Mouse (Mus musculus) mature B cell (primary cell): ENCODE data around the gene Oca2.

Experiments used
- in situ Hi-C: fragments of 300-500 bp; cut with MboI; formaldehyde crosslinking; loops from 2 replicates; pipeline ENCODE4 v1.14.3; 2019

Gene Oca2

DNA sequence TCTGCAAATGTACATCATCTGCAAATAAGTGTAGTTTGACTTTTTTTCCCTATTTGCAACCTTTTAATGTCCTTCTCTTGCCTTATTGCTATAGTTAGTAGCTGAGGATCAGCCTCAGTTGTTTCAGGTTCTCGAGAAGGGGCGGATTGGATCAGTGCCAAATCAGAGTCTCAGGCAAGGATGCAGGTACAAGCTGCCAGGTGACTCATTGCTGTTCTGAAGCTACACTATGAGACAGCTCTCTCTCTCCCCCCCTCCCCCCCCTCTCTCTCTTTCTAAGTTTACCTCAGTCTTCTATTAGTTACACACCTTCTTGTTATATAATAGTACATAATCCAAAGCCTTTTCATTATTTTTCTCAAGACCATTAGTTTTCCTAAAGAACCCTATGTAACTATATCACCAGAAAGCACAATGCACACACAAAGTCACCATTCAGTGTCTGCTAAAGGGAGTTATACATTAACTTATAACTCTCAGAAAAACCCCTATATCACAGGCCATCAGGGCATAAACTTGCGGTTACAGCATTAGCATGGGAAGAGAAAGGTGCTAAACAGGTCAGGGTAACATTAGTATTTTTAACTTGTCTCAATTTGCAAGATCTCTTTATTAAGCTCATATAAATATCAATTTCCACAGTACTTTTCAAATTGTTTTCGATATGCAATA is 142.3 kb downstream of the Oca2 start:
- in situ Hi-C loops: no loop called here

DNA sequence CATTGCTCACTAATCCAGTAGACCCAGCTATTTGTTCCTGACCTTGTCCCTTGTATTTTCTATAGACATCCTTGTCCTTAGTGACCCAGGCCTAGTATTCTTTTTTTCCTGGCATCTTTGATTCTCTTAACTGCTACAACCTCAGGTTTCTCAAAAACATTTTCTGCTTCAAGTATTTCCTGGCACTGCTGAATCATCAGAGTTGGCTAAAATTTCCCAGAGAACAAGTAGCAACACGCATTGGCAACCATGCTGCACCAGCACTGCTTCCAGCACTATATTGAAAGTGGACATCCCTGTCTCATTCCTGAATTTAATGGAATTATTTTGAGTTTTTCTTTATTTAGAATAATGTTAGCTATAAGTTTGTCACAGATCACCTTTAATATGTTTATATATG is 143.1 kb downstream of the Oca2 start:
- in situ Hi-C loops: no loop called here

DNA sequence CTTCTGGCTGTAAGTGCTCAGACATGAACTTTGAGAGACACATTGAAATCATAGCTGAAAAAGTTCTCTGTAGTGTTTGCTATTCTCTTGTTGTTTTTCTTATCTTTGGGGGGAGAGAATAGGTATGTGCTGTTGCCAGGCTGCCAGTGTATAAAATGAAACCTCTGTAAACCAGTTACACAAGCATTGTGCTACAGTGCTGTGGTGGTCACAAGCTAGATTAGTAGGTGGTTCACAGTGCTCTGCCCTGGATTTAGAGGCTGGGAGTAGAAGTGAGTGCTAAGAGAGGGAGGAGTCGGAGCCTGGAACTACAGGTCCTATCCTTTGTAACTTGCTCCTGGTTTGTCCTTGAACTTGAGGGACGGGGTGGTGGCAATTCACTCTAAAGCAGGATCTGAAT is 148.7 kb downstream of the Oca2 start:
- in situ Hi-C loops: no loop called here

DNA sequence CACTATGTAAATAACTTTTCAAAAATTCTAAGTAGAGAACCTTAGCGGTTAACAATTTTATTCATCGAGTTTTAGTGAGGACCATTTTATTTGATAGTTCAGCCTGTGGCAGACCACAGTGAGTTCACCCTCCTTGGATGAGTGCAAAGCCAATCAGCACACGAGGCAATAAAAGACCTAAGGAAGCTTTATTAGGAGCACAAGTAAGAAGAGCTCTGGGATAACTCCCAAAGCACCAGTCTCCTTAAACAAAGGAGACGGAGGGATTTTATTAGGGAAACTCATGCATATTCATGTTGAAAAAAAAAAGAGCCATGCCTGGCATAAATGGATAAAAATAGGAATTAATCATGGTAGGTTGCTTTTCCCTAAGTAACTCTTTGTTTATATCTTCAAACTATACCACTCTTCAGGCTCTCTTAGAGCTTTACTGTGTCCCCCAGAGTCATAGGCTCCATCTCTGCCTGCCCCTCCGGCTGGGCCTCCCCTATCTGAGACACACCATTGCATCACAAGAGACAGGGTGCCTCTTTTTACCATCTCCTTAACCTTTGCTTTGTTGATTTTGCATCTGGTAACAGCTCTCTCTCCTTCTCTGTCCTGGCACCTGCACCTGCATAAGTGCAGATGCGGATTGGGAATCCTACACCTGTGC is 178.7 kb downstream of the Oca2 start:
- in situ Hi-C loops: no loop called here

DNA sequence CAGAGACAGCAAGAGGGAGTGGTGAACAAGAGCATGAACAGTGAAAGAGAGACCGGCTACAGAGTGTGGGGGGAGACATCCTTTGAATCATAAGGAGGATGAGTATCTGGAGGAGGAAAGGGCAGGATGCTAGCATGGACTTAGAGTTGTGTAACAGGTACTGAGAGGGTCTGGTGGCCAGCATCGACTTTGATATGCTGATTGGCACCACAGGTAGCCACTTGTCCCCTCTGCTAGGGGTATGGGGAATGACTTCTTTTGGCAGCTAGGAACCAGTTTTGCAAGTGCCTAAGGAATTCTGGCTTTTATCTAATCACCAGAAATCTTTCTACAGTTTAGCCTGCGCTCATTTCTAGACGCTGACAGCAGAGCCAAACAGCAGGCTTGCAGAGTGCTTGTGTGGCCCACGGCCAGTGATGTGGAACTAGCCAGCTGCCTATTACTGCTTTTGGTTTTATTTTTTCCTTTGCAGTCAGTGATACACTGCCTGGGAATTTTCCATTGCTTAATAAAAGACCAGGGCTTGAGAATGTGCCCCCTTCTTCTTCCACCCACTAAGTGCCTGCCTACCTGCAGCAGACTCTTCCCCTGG is 179.8 kb downstream of the Oca2 start:
- in situ Hi-C loops: no loop called here

DNA sequence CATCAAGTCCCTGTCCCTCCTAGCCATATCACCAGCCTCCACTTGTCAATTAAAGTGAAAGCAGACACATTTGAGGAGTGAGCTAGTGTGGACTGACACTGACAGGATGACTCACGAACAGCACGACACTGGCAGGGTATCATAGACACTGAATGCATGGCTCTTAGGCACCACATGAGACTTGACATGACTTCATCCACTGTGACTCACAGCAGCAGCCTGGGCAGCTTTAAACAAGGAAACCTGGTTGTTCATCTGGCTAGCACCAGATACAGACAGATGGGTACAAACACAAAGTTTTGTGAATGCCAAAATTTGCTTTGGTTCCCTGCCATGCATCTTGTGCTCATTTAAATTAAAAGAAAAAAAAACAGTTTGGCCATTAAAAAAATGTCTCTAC is 182.4 kb downstream of the Oca2 start:
- in situ Hi-C loops: no loop called here

DNA sequence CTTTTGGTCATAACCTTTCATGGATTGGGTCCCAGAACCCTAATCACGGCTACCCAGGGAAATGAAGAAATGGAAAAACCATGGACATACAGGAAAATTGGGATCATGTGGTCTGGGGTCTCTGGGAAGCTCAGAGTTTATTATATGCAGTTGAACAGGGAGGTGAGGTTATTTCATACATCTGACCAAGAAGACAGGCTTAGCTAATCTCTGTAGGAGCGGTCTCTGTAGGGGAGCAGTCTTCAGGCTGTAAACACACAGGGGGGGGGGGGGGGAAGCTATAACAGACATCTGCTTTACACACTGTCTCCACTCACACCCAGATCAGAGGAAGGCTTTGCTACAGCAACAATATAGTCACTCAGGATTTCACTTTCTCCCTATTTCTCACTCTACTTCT is 184.0 kb downstream of the Oca2 start:
- in situ Hi-C loops: no loop called here

DNA sequence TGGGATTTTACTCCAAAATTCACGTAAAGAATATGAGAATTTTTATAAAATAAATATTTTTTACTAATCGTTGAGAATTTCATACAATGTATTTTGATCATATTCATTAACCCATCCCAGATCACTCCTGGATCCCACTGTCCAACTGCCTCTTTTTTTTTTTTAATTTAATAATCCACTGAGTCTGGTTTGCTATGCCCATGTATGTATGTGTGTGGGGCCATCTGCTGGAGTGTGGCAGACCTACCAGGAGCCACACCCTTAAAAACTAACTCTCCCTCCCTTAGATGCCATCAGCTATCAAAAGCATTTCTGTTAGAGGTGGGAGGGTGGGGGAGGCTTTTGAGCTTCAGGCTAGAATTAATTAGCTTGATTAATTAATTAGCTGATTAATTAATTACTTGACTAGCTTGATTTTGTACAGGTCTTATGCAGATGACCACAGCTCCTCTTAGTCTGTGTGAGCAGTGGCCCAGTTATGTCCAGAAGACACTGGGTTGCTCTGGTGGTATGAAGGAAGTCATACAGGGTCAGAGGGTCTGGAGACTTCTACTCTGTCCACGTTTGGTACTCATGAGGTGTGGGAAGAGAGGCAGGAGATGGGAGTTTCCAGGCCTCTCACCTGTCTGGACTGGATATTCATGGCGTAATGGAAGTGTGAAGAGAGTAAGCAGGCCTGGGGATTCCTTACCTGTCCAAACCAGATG is 221.4 kb downstream of the Oca2 start:
- in situ Hi-C loops: no loop called here

DNA sequence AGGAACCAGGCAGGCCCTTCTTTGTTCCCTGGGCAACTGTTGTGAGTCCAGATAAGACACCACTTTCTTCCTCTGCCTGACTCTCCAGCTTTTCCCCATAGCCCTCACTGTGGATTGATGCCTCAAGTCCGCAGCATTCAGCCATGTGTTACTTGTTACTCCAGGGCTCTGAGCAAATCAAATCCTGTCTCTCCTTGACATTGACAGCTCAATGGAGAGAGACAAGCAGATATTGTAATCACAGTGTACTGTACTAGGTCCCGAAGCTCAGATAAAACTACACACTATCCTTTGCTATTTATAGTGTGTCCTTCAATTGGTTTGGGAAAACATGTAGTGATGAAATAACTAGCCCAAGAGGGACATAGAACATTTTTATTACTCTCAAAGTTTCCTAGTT is 258.7 kb downstream of the Oca2 start:
- in situ Hi-C loops: no loop called here

DNA sequence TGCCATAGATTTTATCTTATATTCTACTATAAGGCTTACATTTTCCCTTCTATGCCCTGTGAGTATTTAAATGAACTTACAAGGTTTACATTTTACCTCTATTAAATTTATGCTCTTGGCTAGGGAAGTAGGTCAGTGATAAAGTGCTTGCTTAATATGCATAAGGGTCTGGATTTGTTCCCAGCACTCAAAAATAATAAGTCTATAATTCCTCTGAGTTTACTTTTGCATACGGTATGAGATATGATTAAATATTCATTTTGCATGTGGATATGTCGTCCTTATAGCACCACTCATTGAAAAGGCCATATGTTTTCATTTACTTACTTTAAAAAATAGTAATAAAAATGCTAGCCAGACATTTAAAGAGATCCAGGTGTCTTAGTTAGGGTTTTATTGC is 259.8 kb downstream of the Oca2 start:
- in situ Hi-C loops: no loop called here

DNA sequence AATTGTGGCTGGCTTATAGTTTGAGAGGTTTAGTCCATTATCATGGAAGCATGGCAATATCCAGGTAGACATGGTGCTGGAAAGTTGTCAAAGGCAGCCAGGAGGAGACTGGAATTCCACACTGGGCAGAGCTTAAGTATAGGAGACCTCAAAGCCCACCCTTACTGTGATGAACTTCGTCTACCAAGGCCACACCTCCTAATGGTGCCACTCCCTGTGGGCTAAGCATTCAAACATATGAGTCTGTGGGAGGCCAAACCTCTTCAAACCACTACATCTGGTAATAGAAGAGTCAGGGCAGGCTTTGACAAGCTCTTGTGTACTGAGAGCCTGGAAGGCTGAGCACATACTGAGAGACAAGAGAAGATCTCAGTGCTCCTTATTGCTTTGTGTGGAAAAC is 260.2 kb downstream of the Oca2 start:
- in situ Hi-C loops: no loop called here

DNA sequence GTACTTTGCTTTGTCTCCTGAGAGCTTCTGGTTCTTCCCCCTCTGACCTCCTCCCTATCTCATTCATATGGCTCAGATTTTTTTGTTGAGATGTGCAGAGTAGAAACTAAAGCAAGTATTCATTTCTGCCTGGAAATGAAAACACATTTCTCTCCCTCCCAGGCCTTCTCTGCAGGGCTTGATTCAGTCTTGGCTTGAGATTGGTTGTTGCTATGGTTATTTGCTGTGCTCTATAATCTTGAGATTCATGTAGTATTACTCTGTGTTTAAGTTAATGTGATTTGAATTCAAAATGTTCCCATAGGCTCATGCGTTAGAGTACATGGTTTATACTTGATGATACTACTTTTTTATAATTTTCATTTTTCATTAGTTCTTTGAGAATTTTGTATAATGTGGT is 260.9 kb downstream of the Oca2 start:
- in situ Hi-C loops: no loop called here

DNA sequence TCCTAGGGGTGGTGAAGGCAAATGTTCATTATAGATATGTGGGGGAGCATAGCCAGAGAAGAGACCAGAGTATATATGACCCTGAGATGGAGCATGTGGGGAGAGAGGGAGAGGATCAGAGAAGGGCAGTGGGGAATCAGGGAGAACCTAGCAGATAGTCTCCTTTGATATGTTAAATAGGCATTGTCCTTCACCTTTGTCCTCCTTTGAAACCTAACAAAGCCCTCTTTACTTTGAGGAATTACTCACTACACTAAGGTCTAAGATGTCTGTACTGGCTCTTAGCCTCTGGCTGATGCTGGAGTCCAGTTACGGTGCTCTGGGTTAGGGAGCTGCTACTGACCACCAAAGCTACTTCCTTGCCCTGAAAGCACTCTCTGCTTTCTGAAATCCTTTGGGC is 279.0 kb downstream of the Oca2 start:
- in situ Hi-C loops: no loop called here

DNA sequence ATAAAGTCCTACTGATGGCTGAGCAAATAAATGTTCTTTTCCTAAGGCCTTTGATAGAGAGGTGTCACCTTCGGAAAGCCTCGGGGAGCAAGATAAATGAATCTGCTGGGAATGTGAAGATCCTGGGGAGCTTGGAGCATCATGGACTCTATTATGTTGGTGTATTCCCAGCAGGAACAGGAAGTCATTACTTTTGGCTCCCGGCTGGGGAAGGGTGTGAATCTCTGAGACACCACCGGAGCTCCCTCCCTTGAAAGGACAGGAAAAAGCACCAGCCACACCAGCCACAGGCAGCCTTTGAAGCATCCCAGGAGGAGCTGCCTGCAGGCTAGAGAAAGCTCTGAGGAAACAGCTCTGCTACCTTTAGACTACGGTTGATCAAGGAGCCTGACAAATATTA is 280.2 kb downstream of the Oca2 start:
- in situ Hi-C loops: no loop called here

DNA sequence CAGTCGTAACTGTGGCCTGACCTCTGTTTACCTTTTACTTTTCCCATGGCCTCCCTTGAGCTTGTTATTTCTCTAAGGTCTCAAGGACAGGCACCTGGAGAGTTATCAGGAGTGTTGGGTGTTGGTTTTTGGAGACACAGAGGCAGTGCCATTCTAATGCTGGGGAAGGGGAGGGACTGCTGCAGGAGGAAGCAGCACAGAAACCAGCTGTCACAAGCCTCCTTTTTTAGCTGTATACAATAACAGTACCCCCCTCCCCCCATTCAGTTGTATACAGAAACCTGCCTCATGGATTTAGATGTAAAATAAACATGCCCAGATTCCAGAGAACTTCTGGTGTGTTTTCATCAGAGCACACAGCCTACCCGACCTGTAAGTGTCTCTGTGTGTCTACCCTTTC is 295.3 kb downstream of the Oca2 start:
- in situ Hi-C loops: no loop called here

DNA sequence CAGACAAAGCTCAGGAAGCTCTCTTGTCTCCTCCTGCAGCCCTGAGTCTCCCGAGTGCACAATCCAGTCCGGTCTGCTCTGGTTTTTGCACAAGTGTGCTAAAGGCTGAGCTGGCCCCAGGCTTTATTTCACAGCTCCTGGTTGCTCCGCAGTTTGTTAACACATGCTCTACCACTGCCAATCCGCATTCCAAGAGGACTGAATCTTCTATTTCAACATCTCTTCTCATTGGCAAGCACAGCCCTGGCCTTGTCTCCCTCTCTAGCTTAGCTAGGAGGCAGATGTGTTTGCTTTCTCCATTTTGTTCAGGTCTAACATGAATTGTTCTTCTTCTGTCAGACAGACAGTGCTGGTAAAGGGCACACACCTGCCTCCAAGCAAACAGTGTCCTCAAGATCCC is 309.7 kb downstream of the Oca2 start:
- in situ Hi-C loops: no loop called here

DNA sequence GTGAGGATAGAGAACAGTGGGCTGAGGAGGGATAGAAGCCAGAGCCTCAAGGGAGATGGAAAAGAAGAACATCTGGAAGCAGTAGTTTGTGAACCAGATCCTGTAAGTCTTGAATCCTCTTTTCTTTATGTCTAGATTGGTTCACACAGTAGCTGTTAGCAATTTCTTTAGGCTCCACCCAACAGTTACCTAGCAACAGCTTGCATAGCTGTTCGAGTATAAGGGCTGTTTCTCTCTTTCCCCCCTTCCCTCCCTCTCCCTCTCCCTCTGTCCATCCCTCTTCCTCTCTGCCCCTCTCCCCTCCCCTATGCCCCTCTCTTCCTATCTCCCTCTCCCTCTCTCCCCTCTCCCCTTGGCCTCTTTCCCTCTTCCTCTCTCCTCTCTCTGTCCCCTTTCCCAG is 312.2 kb downstream of the Oca2 start:
- in situ Hi-C loops: no loop called here
